In genomic region chr7:139021326-139021725, GRCm38 (mm10) we compare ENCODE assay signal across 18 mouse cellular contexts.
DNase-seq lines count a peak whose midpoint lies in the region; ATAC-seq lines count a peak whose summit lies in the region.
"Had no signal": no experiment of that assay in that cellular context is flagged by ENCODE, and none has a peak within 500 bp of the region (broad histone marks: within the 10 kb centered on the region; RNA-seq: fewer than 3 reads in every experiment).

No protein-coding gene starts in this region.

- peak overlapping the region; percentile 43; the same call in 1 of the 2 replicates for H3K4me3 ChIP-seq in heart, embryonic 10.5 days
- H3K4me3 ChIP-seq in kidney, embryonic 15.5 days (replicated peaks): no peak overlapping the region
- H3K4me3 ChIP-seq: embryonic facial prominence, embryonic 15.5 days; erythroblast, embryonic 14.5 days; forebrain, embryonic 15.5 days; heart, adult 2 months; hindbrain, embryonic 15.5 days had no signal

- H3K36me3 ChIP-seq in heart, embryonic 10.5 days: no peaks in the 10 kb centered on the region
- H3K36me3 ChIP-seq in kidney, embryonic 15.5 days: no peaks in the 10 kb centered on the region
- H3K36me3 ChIP-seq: embryonic facial prominence, embryonic 15.5 days; forebrain, embryonic 15.5 days; heart, embryonic 13.5 days; hindbrain, embryonic 15.5 days had no signal

- ATAC-seq in kidney, embryonic 15.5 days (replicated peaks; ENCODE audit: low FRiP score): no peak
- ATAC-seq: forebrain, embryonic 15.5 days had no signal

- WGBS in heart, embryonic 10.5 days: 56% methylated on average over 1 of the region's 1 CpGs
- WGBS in kidney, embryonic 15.5 days: 68% methylated on average over 1 of the region's 1 CpGs

- H3K27ac ChIP-seq in heart, embryonic 10.5 days: no peak overlapping the region
- H3K27ac ChIP-seq in kidney, embryonic 15.5 days: no peak overlapping the region
- H3K27ac ChIP-seq: embryonic facial prominence, embryonic 15.5 days; forebrain, embryonic 15.5 days; heart, adult 2 months; heart, embryonic 13.5 days; hindbrain, embryonic 15.5 days had no signal

- H3K27me3 ChIP-seq in heart, embryonic 10.5 days (ENCODE audit: insufficient read depth, poor library complexity, severe bottlenecking): peaks cover 28% of the 10 kb centered on the region; the same call in 1 of the 2 replicates
- H3K27me3 ChIP-seq in kidney, embryonic 15.5 days: no peaks in the 10 kb centered on the region
- H3K27me3 ChIP-seq: embryonic facial prominence, embryonic 15.5 days; forebrain, embryonic 15.5 days; hindbrain, embryonic 15.5 days had no signal

- no peak for DNase-seq in heart, embryonic 10.5 days (ENCODE audit: low spot score)
- no peak for DNase-seq in heart, postnatal 4 days
- DNase-seq in kidney, adult 9 months: no peak
- DNase-seq in ovary, adult 18-20 months (ENCODE audit: low spot score): peak; percentile 83
- DNase-seq in ovary, postnatal 14 days (ENCODE audit: low spot score): no peak
- DNase-seq in testis, postnatal 10 days (ENCODE audit: low spot score): peak; percentile 74
- no peak for DNase-seq in cerebellum, adult 11-12 months
- DNase-seq: cerebellum, adult 11 months; cerebellum, adult 9-11 months; cerebellum, postnatal 36 days; gastrocnemius, postnatal 14 days; heart, adult 2 months had no signal

- no peak overlapping the region for H3K9ac ChIP-seq in kidney, embryonic 15.5 days
- H3K9ac ChIP-seq: embryonic facial prominence, embryonic 15.5 days; forebrain, embryonic 15.5 days; heart, embryonic 13.5 days; hindbrain, embryonic 15.5 days had no signal

- peaks cover 18% of the 10 kb centered on the region for H3K4me1 ChIP-seq in heart, embryonic 10.5 days
- H3K4me1 ChIP-seq in kidney, embryonic 15.5 days: peaks cover 21% of the 10 kb centered on the region

- H3K9me3 ChIP-seq in heart, embryonic 10.5 days: no peaks in the 10 kb centered on the region
- H3K9me3 ChIP-seq in kidney, embryonic 15.5 days (replicated peaks): no peaks in the 10 kb centered on the region
- H3K9me3 ChIP-seq: embryonic facial prominence, embryonic 15.5 days; forebrain, embryonic 15.5 days; heart, embryonic 13.5 days; hindbrain, embryonic 15.5 days had no signal

- peak overlapping the region; percentile 48; the same call in 1 of the 2 replicates for H3K4me2 ChIP-seq in kidney, embryonic 15.5 days
- H3K4me2 ChIP-seq: hindbrain, embryonic 15.5 days had no signal

Comparison
In these comparisons a context has a peak if more than half of its experiments do, and no peak if none do; other contexts are left out.
1. DNase-seq: peak in ovary, adult 18-20 months (single experiment) and testis, postnatal 10 days (single experiment); none in heart, embryonic 10.5 days (single experiment), heart, postnatal 4 days (single experiment), kidney, adult 9 months (single experiment), ovary, postnatal 14 days (single experiment) and cerebellum, adult 11-12 months (single experiment).